Mouse (Mus musculus) embryonic fibroblast, embryonic 13.5 days (primary cell): ENCODE data around the gene Tmem191c. TPM values are rescaled to one million over a fixed set of nuclear protein-coding genes. Genes with fewer than 3 reads are reported as not detected.

Experiments
- H3K27ac ChIP-seq: 2 replicates; pipeline ENCODE4 v1.5.1; 2012; ENCODE audit warnings: low read length, control low read depth, inconsistent platforms; ENCODE audit not compliant: insufficient read depth
- H3K4me1 ChIP-seq: 2 replicates; pipeline ENCODE4 v1.6.1; 2011; ENCODE audit warnings: low read length; ENCODE audit not compliant: control insufficient read depth, insufficient read depth
- H3K4me3 ChIP-seq: 2 replicates; pipeline ENCODE4 v1.5.1; 2011; ENCODE audit warnings: mild to moderate bottlenecking, control low read depth, low read length; ENCODE audit not compliant: insufficient read depth
- CTCF ChIP-seq: IDR thresholded peaks from 2 replicates; pipeline ENCODE4 v1.5.1; 2011; ENCODE audit warnings: mild to moderate bottlenecking, control low read depth, low read length, moderate library complexity, borderline replicate concordance; ENCODE audit not compliant: insufficient read depth
- POLR2A ChIP-seq: IDR thresholded peaks from 2 replicates; pipeline ENCODE4 v1.6.1; 2011; ENCODE audit warnings: low read depth, mild to moderate bottlenecking, control low read depth, low read length, moderate library complexity
- polyA plus RNA-seq: library from polyadenylated mRNA; stranded (reverse); fragments of >200 nt; gene quantifications from 2 replicates; pipeline ENCODE4 v1.2.4, GENCODE M21; 2011; ENCODE audit warnings: low read depth; ENCODE audit not compliant: missing spikeins, insufficient read length

The Tmem191c gene
- polyA plus RNA-seq, 1 experiment = 4.5 TPM

DNA sequence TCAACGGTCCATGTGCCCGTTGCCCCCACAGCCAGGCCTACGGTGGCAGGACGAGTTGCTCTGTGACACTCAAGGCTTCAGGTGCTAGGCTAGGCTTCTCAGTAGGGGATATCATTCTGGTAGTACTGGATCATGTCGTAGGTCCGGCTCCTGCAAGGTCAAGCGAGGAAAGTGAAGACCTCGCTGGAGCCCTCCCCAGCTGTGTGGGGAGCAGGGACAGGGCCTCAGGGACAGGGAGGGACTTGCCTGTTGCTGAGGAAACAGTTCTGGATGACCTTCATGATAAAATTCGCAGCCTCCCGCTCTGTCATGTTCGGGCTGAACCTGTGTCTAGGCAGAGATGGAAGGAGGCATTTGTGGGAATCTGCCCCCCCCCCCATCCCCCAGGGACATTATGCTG lies 4.6 kb downstream of the Tmem191c start:
- Histone ChIP-seq H3K4me3 (no peak overlapping the region), H3K4me1 (no peaks in the 10 kb centered on the region), H3K27ac (no peak overlapping the region)
- no peak for TF ChIP-seq CTCF
- no peak for TF ChIP-seq POLR2A

DNA sequence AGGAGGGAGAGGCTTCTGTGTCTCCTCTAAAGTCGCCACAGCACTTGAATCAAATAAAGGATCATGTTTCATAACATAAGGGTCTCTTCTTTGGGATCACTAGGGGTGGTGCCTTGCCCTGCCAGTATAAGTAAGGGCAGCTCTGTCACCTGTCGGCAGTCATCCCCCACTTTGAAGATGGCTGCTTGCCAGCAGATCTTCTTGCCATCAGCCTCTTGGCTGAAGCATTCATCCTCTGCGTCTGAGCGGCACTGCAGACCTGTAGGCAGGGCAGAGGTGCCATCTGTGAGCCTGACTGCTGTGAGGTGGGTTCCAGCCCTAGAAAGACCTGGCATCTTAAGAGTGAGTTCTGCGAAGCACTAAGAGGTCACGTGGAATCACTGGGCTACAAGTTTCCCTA lies 7.3 kb downstream of the Tmem191c start:
- no peak overlapping the region for H3K27ac ChIP-seq
- H3K4me1 ChIP-seq = no peaks in the 10 kb centered on the region
- no peak for TF ChIP-seq POLR2A
- TF ChIP-seq CTCF = no peak
- no peak overlapping the region for H3K4me3 ChIP-seq

DNA sequence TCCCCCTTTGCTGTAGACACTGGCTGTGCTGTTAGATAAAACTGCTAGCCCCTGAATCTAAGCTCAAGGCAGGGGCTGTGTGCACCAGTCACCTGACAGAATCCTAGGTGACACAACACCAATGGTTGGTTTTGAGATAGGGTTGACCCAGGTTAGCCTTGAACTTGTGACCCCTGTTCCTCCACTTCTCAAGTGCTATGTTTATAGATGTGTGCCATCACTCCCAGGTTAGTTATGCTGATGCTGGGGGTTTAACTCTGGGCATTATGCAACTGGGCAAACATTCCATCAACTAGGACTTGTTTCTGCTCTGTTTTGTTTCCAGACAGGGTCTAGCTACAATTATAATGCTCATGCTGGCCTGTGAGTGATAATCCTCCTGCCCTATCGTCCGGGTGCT lies 11.2 kb downstream of the Tmem191c start:
- no peaks in the 10 kb centered on the region for H3K4me1 ChIP-seq
- no peak overlapping the region for H3K4me3 ChIP-seq
- H3K27ac ChIP-seq = no peak overlapping the region
- TF ChIP-seq CTCF (no peak), POLR2A (no peak)

DNA sequence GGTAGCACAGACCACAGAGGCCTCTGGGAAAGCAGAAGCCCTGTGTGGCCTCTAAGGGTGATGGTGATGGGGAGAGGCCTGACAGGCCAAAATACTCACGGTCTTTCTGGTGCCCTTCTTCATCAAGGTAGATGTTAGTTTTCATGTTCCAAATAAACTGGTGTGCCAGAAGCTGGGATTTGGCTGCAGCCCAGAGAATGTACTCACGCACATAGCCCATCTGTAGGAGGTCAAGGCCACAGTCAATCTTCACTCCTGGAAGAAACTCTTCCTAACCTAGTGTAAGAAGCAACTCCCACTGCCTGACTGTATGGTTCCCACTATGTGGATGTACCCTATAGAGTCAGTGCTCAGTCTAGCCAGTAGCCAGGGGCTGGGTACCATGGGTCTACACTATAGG lies 15.1 kb downstream of the Tmem191c start:
- H3K4me1 ChIP-seq = no peaks in the 10 kb centered on the region
- TF ChIP-seq POLR2A (no peak), CTCF (no peak)
- no peak overlapping the region for H3K27ac ChIP-seq
- H3K4me3 ChIP-seq = no peak overlapping the region

DNA sequence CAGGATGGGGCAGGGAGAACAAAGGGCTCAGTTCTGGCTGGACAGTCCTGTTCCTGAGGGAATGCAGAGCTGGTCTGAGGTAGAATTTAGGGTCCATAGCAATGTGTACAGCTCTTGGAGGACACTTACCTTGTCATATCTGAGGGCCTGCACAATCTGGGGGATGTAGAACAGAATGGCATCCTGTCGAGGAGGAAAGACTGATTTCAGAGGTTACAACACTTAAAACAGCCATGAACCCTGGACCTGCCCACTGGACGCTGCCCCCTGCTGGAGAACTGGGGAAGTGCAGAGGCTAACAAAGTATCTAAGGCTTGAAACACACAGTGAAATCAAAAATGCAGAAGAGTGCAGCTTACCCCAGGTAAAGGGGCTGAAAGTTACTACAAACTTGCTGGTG lies 16.9 kb downstream of the Tmem191c start:
- H3K27ac ChIP-seq = no peak overlapping the region
- TF ChIP-seq POLR2A = no peak
- TF ChIP-seq CTCF = peak; percentile 84
- H3K4me1 ChIP-seq = no peaks in the 10 kb centered on the region
- no peak overlapping the region for H3K4me3 ChIP-seq

DNA sequence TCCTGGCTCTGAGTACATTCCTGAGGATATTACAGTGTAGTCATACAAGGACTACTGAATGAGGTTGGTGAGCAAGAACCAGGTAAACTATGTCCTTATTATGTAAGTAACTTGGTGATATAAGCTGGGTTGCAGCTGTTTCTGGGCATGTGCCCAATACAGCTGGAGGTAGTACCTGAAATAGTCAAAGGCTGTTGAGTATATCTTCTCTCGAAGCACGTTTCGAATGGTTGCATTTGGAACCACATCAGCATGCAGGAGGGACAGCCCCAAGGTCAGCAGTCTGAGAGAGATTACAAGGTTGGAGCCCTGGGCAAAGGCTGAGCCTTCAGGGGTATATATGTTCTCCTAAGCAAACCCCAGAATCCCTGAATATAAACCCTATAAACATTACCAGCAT lies 24.9 kb downstream of the Tmem191c start:
- no peak for TF ChIP-seq CTCF
- TF ChIP-seq POLR2A = no peak
- H3K4me3 ChIP-seq = no peak overlapping the region

DNA sequence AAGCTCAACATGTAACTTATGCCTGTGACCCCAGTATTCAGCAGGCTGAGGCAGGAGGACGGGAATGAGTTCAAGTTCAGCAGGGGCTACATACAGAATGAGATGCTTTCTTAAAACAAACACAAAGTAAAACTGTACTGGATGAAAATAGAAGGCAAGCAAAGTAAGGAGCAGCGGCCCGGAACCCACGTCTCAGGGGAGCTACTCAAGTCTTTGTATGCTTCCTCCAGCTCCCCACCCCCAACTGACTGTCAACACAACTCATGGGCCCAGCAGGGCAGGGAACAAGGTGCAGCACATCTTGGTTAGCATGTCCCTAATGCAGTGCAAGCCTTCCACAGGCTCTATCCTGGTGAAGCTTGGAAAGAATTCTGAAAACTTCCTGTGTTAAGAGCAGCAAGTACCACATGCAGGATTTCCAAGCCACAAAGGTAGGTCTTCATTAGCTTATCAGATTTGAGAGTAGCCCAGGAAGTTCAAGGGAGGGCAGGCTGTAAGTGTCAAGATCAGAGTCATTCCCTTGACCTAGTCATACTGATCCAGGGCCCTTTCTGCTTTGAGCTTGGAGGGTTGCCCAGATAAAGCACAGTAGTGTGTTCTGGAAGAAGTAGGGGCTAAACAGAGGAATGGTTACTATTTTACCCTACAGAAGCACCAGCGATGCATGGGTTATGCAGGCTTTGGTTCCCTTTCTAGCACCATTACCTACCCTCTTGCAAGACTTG lies 27.8 kb downstream of the Tmem191c start:
- Histone ChIP-seq H3K27ac (no peak overlapping the region), H3K4me1 (no peaks in the 10 kb centered on the region), H3K4me3 (no peak overlapping the region)
- TF ChIP-seq POLR2A (no peak), CTCF (no peak)

More for the DNA sequence above, 24.9 kb downstream of the Tmem191c start:
- H3K4me1 ChIP-seq = no peaks in the 10 kb centered on the region
- no peak overlapping the region for H3K27ac ChIP-seq

DNA sequence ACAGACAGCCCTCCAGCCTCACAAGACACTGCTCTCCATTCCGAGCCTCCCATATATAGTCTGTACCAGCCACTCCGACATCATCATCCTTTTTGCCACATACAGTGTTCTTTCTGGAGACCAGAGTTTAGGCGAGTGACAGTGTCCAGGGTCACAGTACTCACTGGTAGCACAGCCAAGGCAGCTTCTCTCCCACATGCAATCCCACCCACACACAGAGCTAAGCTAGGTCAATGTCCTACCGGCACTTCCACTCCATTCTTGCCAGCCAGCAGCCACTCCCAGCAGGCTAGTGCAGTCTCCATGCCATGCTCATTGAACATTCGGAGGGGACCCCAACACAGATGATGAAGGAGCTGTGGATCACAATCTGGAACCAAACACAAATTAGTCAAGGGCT lies 31.6 kb downstream of the Tmem191c start:
- no peaks in the 10 kb centered on the region for H3K4me1 ChIP-seq
- no peak overlapping the region for H3K27ac ChIP-seq
- no peak overlapping the region for H3K4me3 ChIP-seq
- TF ChIP-seq CTCF (no peak), POLR2A (no peak)

DNA sequence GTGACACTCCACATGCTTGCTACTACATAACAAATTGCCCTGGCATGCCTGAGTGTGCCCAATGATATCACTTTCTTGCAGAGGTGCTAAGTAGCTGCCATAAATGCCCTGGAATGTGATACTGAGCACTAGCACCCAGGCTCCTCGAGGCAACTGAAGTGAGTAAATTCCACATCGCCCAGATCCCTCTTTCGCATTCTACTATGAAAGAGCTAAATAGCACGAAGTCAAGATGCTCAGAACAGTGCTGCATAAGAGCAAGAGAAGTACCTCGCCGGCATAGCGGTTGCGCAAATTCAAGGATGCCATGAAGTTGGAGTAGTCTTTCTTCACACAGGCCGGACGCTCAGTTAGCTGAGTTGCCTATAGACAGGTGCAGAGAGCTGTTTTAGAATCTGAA lies 33.2 kb downstream of the Tmem191c start:
- H3K4me1 ChIP-seq = no peaks in the 10 kb centered on the region
- H3K4me3 ChIP-seq = no peak overlapping the region
- no peak overlapping the region for H3K27ac ChIP-seq
- TF ChIP-seq POLR2A (no peak), CTCF (no peak)

DNA sequence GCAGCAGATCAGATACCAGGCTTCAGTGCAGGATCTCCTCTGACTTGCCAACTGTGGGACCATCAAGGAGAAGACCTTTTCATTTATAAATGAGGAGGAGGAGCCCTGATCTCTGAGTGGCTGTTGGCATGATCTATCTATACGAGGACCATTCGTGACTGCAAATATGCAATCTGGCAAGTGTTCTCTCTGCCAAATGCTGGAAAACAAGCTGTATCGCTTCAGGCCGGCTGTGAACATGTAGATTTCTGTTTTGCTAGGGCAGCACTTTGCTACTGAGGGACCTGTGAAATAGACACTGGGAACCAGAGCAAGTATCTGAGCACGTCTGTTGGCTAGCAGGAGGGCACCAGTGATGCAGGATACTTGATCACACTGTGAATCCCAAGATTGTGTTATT lies 36.7 kb downstream of the Tmem191c start:
- H3K4me1 ChIP-seq = no peaks in the 10 kb centered on the region
- H3K27ac ChIP-seq = no peak overlapping the region
- H3K4me3 ChIP-seq = no peak overlapping the region
- TF ChIP-seq POLR2A (no peak), CTCF (no peak)

DNA sequence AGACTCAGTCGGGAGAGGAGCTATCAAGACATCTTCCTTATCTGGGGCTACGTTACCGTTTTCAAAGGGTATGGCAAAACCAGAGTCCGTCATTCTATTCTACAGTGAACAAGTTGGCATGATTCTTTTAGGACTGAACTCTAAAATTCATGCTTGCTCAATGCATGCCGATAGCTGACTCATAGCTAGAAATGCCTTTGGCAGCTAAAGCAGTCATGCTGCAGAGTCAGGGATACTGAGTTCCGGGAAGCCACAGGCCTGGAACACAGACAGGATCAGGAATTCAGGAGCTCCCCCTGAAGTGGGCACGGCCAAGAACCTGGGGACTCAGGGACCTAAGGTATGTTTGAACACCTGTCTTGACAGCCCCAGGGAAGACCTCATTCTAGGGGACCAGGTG lies 40.7 kb downstream of the Tmem191c start:
- TF ChIP-seq POLR2A = no peak
- TF ChIP-seq CTCF = no peak
- Histone ChIP-seq H3K27ac (peak overlapping the region; percentile 34), H3K4me1 (no peaks in the 10 kb centered on the region), H3K4me3 (no peak overlapping the region)
